Mouse (Mus musculus): ENCODE data around the gene Sirt1.

DNA sequence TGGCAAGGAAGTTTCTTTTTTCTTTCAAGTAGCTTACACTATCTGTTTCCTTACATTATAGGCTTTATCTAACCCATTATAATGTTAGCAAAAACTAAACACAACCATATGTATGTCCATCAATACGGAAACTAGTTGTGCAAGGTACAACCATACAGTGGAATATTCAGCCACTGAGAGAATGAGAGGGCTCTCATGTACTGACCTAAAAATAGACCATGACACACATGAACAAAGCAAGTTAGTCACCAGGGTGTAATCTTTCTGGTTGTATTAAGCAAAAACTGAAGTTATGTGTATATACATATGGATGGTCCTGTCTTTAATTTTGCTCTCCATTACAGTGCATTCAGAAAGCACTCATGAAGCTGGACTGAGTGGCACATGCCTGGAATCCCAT is 54.4 kb downstream of the Sirt1 start:
- TF ChIP-seq CTCF (IDR thresholded peaks at IDR 0.05; ENCODE audit: extremely low read depth, insufficient read length, insufficient replicate concordance, low read depth, low read length) (no peak), POLR2A (IDR thresholded peaks at IDR 0.05; ENCODE audit: low read depth, low read length) (no peak)

All from small intestine, adult 2 months (tissue).